Mouse (Mus musculus) liver, postnatal 0 days (tissue): ENCODE measurements around the gene BC030867. TPM values are rescaled to one million over a fixed set of nuclear protein-coding genes. Genes with fewer than 3 reads are reported as not detected.

Experiments
- ATAC-seq: fragments of 200-750 bp; cut with Nextera tagmentation; 2 replicates; pipeline ENCODE4 v1.8.0; 2017; ENCODE audit warnings: mild to moderate bottlenecking, moderate library complexity
- DNase-seq: peaks from one replicate; pipeline ENCODE4 v3.0.0-alpha.2; 2016
- H3K27ac ChIP-seq: fragments of 300-500 bp; sonication (generic); 2 replicates; pipeline ENCODE4 v1.5.1; 2014; ENCODE audit warnings: antibody characterized with exemption, moderate library complexity, mild to moderate bottlenecking, low read depth
- H3K27me3 ChIP-seq: fragments of 300-500 bp; sonication (generic); 2 replicates; pipeline ENCODE4 v1.6.1; 2014; ENCODE audit warnings: low read length, control low read depth, mixed read lengths; ENCODE audit not compliant: insufficient read depth
- H3K36me3 ChIP-seq: fragments of 300-500 bp; sonication (generic); replicated peaks from 2 replicates; pipeline ENCODE4 v1.6.1; 2014; ENCODE audit warnings: mild to moderate bottlenecking, control low read depth, low read length, moderate library complexity, mixed read lengths; ENCODE audit not compliant: insufficient read depth
- H3K4me1 ChIP-seq: fragments of 300-500 bp; sonication (generic); 2 replicates; pipeline ENCODE4 v1.6.1; 2014; ENCODE audit warnings: antibody characterized with exemption, mild to moderate bottlenecking, control low read depth; ENCODE audit not compliant: insufficient read depth
- H3K4me2 ChIP-seq: fragments of 300-500 bp; sonication (generic); 2 replicates; pipeline ENCODE4 v1.6.1; 2014; ENCODE audit warnings: low read depth, mild to moderate bottlenecking, low read length, moderate library complexity, mixed read lengths
- H3K4me3 ChIP-seq: fragments of 300-500 bp; sonication (generic); 2 replicates; pipeline ENCODE4 v1.5.1; 2014; ENCODE audit warnings: low read depth, low read length
- H3K9ac ChIP-seq: fragments of 300-500 bp; sonication (generic); replicated peaks from 2 replicates; pipeline ENCODE4 v1.6.1; 2014; ENCODE audit warnings: mild to moderate bottlenecking, moderate library complexity
- H3K9me3 ChIP-seq: fragments of 300-500 bp; sonication (generic); 2 replicates; pipeline ENCODE4 v1.6.1; 2016; ENCODE audit warnings: mild to moderate bottlenecking, control low read depth, low read length, mixed read lengths
- CTCF ChIP-seq: sonication (generic); IDR thresholded peaks from 2 replicates; pipeline ENCODE4 v1.5.1; 2016; ENCODE audit warnings: antibody characterized with exemption, low read depth
- EP300 ChIP-seq: IDR thresholded peaks from 2 replicates; pipeline ENCODE4 v1.6.1; 2016; ENCODE audit warnings: antibody characterized with exemption, low read depth, mild to moderate bottlenecking
- WGBS: fragments of 180-500 bp; shearing (Covaris S2); extraction: QIAGEN DNeasy Blood & Tissue Kit; methylation state at CpG from one replicate; pipeline ENCODE4 v1.1.7; 2014; ENCODE audit not compliant: insufficient replicate concordance; 5-methylcytosine and 5-hydroxymethylcytosine counted together
- polyA plus RNA-seq: library from polyadenylated mRNA; unstranded; fragments of >200 nt; fragmentation: Nextera tagmentation; extraction: Ambion mirVana; gene quantifications from 2 replicates; pipeline ENCODE4 v1.2.1, GENCODE M21; 2015

BC030867 gene
- polyA plus RNA-seq, result 4.7 and 4.9 TPM in 2 replicates

DNA sequence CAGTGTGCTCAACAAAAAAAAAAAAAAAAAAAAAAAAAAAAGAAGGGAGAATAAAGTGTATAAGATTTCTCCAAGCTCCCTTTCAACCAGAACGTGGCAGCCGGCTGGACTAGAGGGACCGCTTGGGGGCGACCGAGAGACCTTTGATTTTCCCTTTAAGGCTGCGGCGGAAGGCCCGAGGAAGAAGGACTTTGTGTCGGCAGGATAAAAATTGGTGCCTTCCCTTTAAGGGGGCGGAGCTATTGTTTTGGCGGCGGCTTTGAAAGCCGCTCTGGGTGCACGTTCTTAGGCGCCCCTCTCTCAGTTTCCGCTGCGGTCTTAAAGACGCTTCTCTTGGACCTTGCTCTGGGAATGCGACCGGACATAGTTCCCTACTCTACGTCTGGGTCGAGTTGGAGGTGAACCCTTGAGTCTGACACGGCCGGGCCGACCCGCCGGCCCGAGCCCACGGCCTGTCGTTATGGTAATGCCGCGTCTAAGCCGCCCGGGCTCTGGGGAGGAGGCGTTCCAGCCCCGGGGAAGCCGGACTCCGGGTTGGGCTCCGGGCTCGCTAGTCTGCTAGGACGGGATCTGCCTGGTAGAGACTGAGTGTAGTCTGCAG lies at the start of gene BC030867:
BC030867 (plus strand) TSS at position 253 of the 601 bp plus-strand sequence.
- TF ChIP-seq CTCF, result peak; percentile 86
- peak; percentile 53; the same call in 1 of the 2 replicates for TF ChIP-seq EP300
- peak within 1 kb of the TSS; percentile 92 for H3K4me2 ChIP-seq
- H3K9ac ChIP-seq, result peak within 1 kb of the TSS; percentile 78
- H3K27me3 ChIP-seq, result no peaks in the 10 kb centered on the region
- peak within 1 kb of the TSS; percentile 71 for H3K4me3 ChIP-seq
- H3K36me3 ChIP-seq, result peaks cover 3% of the 10 kb centered on the region
- H3K9me3 ChIP-seq, result no peaks in the 10 kb centered on the region
- under 1% methylated on average over 41 of the region's 41 CpGs for WGBS
- DNase-seq (peak; percentile 97), ATAC-seq (peak; percentile 82)
- H3K27ac ChIP-seq, result peak within 1 kb of the TSS; percentile 2; the same call in 1 of the 2 replicates
- H3K4me1 ChIP-seq, result peaks cover 11% of the 10 kb centered on the region

DNA sequence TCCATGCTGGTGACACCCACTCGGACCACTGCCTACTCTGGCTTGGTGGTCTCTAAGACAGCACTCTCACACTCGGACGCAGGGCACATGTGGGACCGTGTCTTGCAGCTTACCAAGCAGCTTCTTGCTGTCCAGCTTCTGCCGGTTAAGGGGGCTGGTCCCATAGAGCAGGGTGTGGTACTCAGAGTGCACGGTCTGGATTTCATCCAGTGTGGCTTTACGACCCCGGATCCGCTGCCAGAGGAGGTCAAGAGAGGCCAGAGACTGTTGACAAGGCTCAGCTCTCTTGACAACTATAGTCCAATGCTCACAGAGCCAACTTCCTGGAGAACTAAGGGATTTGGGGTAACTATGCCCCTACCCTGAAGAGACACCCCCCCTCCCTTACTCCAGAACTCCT lies 48.8 kb upstream of the BC030867 start:
- Histone ChIP-seq H3K36me3 (peaks cover 79% of the 10 kb centered on the region), H3K4me2 (no peak overlapping the region), H3K4me1 (no peaks in the 10 kb centered on the region), H3K4me3 (no peak overlapping the region), H3K9me3 (no peaks in the 10 kb centered on the region), H3K27me3 (no peaks in the 10 kb centered on the region), H3K27ac (no peak overlapping the region), H3K9ac (no peak overlapping the region)
- 67% methylated on average over 9 of the region's 9 CpGs for WGBS
- TF ChIP-seq EP300, result no peak
- TF ChIP-seq CTCF, result no peak
- DNase-seq (no peak), ATAC-seq (no peak)

DNA sequence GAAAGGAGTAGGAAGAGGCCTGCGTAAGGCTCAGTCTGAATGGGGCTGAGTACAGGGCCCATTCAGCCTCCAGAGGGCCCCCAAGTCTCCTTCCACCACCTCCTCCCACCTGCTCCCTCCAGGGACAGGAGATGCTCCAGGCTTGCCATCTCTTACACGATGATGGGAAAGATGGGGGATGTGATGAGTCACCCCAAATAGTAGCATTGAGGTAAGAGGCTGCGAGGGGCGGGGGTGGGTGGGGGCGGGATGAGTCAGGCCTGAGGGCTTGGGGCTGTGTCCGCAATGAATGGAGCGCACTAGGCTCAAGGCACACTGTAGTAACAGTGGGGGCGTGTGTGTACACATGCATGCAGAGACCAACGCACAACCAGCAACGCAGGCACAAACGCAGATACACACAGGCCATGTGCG lies 47.3 kb upstream of the BC030867 start:
- H3K36me3 ChIP-seq, result peaks cover 71% of the 10 kb centered on the region
- 81% methylated on average over 12 of the region's 12 CpGs for WGBS
- ATAC-seq, result no peak

DNA sequence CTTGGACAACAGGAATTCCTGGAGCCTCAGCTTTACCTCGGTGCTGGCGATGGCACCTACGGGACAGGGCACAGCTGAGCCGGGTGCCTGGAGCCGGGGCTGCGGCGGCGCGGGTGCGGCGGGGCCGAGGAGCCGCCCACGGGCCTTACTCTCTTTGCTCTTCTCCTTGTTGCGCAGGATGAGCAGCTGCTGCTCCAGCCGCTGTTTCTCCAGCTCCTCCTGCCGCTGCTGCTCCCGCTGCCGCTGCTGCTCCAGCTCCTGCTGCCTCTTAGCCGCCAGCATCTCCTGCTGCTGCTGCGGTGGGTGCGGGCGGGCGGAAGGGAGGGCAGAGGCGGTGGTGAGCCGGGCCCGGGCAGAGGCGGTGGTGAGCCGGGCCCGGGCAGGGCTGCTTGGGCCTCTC lies 42.2 kb upstream of the BC030867 start:
- DNase-seq, result no peak
- Histone ChIP-seq H3K4me1 (peaks cover 31% of the 10 kb centered on the region), H3K36me3 (peaks cover 35% of the 10 kb centered on the region), H3K9ac (no peak overlapping the region), H3K27ac (no peak overlapping the region), H3K27me3 (no peaks in the 10 kb centered on the region), H3K4me2 (no peak overlapping the region), H3K4me3 (no peak overlapping the region), H3K9me3 (no peaks in the 10 kb centered on the region)
- 87% methylated on average over 29 of the region's 30 CpGs for WGBS
- TF ChIP-seq EP300 (no peak), CTCF (no peak)
- ATAC-seq, result no peak

More for the DNA sequence above, 47.3 kb upstream of the BC030867 start:
- DNase-seq, result no peak
- Histone ChIP-seq H3K27ac (no peak overlapping the region), H3K4me2 (no peak overlapping the region), H3K27me3 (no peaks in the 10 kb centered on the region), H3K4me1 (no peaks in the 10 kb centered on the region), H3K4me3 (no peak overlapping the region), H3K9ac (no peak overlapping the region), H3K9me3 (no peaks in the 10 kb centered on the region)
- TF ChIP-seq CTCF (peak; percentile 32; the same call in 1 of the 2 replicates), EP300 (no peak)

DNA sequence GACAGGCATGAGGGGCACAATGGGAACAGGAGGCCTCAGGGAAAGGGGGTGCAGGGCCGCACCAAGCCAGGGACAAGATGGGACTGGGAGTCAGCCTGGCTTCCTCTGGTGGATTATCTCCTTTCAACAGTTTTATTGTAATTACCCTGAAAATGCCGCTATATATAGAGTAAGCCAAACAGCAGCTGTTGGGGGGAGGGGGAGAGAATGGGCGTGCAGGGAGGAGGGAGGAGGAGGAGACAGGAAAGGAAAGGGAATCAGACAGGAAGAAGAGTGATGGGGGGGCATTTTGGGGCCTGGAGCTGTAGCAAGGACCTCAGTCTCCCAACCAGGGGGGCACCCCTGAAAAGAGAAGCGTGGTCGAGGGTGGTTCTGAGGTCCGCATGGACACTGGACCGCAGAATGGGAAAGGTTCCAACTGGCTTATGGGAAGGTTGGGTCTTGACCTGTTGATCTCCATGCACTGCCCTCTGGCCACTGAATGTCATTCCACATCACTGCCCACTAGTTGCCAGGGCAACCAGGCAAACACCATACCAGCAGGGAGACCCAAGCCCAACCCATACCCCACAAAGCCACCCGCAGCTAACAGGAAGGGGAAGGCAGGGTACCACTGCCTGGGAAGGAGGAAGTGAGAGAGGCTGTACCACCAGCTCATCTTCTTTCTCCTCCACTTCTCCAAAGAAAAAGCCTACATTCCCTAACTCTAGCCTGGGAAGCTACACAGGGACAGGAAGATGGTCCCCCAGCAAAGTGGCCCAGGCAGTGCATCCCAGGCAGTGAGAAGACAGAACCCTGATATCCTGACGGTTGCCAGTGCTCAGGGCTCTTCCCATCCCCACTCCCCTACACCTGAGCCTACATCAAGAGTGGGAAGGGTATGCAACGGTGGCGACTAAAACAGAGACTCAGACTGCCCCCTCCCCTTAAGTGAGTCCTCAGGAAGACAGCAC lies 40.6 kb upstream of the BC030867 start:
- peak; percentile 14; the same call in 1 of the 2 replicates for ATAC-seq
- TF ChIP-seq CTCF (no peak), EP300 (no peak)
- no peaks in the 10 kb centered on the region for H3K9me3 ChIP-seq
- no peak for DNase-seq
- no peak overlapping the region for H3K4me2 ChIP-seq
- H3K27ac ChIP-seq, result 0 out of 2 replicates have a peak overlapping the region, but pooled peaks have one; percentile 29
- peaks cover 36% of the 10 kb centered on the region for H3K4me1 ChIP-seq
- H3K36me3 ChIP-seq, result peaks cover 21% of the 10 kb centered on the region
- 35% methylated on average over 11 of the region's 11 CpGs for WGBS
- H3K9ac ChIP-seq, result no peak overlapping the region
- no peak overlapping the region for H3K4me3 ChIP-seq
- no peaks in the 10 kb centered on the region for H3K27me3 ChIP-seq

DNA sequence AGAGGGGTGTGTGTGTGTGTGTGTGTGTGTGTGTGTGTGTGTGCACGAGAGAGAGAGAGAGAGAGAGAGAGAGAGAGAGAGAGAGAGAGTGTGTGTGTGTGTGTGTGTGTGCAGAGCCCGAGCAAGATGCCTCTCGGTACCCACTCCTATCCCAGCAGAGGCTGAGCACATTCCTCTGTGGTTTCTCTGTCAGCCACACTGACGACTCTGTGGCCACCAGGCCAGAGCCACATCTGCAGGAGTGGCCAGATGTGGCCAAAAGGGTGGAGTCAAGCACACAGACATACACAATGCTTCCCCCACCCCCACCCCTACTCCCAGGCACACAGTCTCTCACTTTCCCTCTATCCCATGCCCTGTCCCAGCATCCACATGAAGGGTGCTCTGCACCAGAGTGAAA lies 39.8 kb upstream of the BC030867 start:
- DNase-seq (no peak), ATAC-seq (no peak)
- 30% methylated on average over 4 of the region's 4 CpGs for WGBS
- H3K27ac ChIP-seq, result no peak overlapping the region
- no peaks in the 10 kb centered on the region for H3K9me3 ChIP-seq
- H3K36me3 ChIP-seq, result peaks cover 19% of the 10 kb centered on the region
- no peaks in the 10 kb centered on the region for H3K27me3 ChIP-seq
- H3K4me3 ChIP-seq, result no peak overlapping the region
- TF ChIP-seq CTCF, result no peak
- TF ChIP-seq EP300, result no peak
- H3K9ac ChIP-seq, result no peak overlapping the region
- H3K4me2 ChIP-seq, result no peak overlapping the region
- peaks cover 41% of the 10 kb centered on the region for H3K4me1 ChIP-seq
